Mouse (Mus musculus) limb, embryonic 10.5 days (tissue): Measurements from ENCODE around the gene Aagab. TPM values are rescaled to one million over a fixed set of nuclear protein-coding genes. Genes with fewer than 3 reads are reported as not detected.
A peak's percentile ranks its signal among the peaks of the same experiment; 100 is the strongest.

Experiments used
- DNase-seq: peaks from one replicate; pipeline ENCODE4 v3.0.0-alpha.2; 2017; ENCODE audit warnings: low spot score
- H3K27ac ChIP-seq: fragments of 300-500 bp; sonication (generic); 2 replicates; pipeline ENCODE4 v1.5.1; 2016; ENCODE audit warnings: mild to moderate bottlenecking
- H3K27me3 ChIP-seq: fragments of 300-500 bp; sonication (generic); 2 replicates; pipeline ENCODE4 v1.6.1; 2016; ENCODE audit warnings: low read depth, mild to moderate bottlenecking; ENCODE audit not compliant: poor library complexity, severe bottlenecking
- H3K36me3 ChIP-seq: fragments of 300-500 bp; sonication (generic); 2 replicates; pipeline ENCODE4 v1.6.1; 2016; ENCODE audit warnings: mild to moderate bottlenecking, moderate library complexity
- H3K4me1 ChIP-seq: fragments of 300-500 bp; sonication (generic); 2 replicates; pipeline ENCODE4 v1.6.1; 2016
- H3K4me3 ChIP-seq: fragments of 300-500 bp; sonication (generic); 2 replicates; pipeline ENCODE4 v1.5.1; 2016; ENCODE audit warnings: mild to moderate bottlenecking, moderate library complexity
- H3K9me3 ChIP-seq: fragments of 300-500 bp; sonication (generic); replicated peaks from 2 replicates; pipeline ENCODE4 v1.6.1; 2016; ENCODE audit warnings: mild to moderate bottlenecking
- WGBS: fragments of 180-500 bp; shearing (Covaris S2); methylation state at CpG from one replicate; pipeline ENCODE4 v1.1.7; 2016; 5-methylcytosine and 5-hydroxymethylcytosine counted together
- polyA plus RNA-seq: library from polyadenylated mRNA; unstranded; fragments of >200 nt; fragmentation: Nextera tagmentation; extraction: Ambion mirVana; gene quantifications from 2 replicates; pipeline ENCODE4 v1.2.1, GENCODE M21; 2016

The Aagab gene
- polyA plus RNA-seq, 1 experiment from 2014 or later: 36.8 TPM

DNA sequence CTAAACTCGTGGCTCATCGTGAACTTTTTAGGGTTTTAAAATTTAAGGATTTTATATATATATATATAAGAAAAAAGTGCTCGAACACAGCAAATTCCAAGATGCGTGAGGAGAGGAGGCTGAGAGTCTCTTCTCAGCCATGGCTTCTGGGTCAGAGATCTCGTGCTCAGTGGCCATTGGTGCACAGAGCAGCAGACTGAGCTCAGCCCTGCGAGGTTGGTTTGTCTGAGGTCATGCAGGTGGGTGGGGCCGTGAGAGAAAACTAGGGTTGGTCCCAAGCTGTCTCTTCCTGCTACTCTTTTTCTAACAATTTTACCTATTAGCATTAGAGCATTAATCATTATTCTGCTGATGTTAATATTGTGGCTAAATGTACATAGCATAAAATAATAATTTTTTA, 30.9 kb downstream of the Aagab start:
- 91% methylated on average over 7 of the region's 7 CpGs for WGBS
- H3K36me3 ChIP-seq: peaks cover 75% of the 10 kb centered on the region
- no peaks in the 10 kb centered on the region for H3K27me3 ChIP-seq
- no peak overlapping the region for H3K4me3 ChIP-seq
- H3K27ac ChIP-seq: no peak overlapping the region
- no peaks in the 10 kb centered on the region for H3K9me3 ChIP-seq
- no peak for DNase-seq
- H3K4me1 ChIP-seq: no peaks in the 10 kb centered on the region

DNA sequence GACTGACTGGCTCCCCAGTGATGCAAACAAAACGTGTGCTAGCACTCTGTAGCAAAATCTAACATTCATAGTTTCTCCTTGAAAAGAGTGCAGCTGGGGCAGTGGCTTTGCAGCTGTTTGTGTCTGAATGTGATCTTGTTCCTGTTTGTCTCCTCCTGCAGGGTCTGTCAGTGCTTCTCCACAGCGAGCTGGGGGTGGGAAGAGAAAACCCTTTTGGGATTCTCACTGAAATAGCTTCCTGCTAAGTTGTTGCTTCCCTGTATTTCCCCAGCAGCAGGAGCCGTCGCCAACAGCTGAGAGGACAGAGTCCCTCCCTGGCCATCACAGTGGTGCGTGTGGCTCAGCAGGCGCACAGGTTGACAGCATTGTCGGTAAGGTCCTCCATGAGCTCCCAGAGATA, 33.7 kb downstream of the Aagab start:
- Histone ChIP-seq H3K9me3 (no peaks in the 10 kb centered on the region), H3K27ac (no peak overlapping the region), H3K4me1 (no peaks in the 10 kb centered on the region), H3K4me3 (no peak overlapping the region), H3K36me3 (peaks cover 74% of the 10 kb centered on the region), H3K27me3 (no peaks in the 10 kb centered on the region)
- DNase-seq: no peak
- 85% methylated on average over 7 of the region's 7 CpGs for WGBS

DNA sequence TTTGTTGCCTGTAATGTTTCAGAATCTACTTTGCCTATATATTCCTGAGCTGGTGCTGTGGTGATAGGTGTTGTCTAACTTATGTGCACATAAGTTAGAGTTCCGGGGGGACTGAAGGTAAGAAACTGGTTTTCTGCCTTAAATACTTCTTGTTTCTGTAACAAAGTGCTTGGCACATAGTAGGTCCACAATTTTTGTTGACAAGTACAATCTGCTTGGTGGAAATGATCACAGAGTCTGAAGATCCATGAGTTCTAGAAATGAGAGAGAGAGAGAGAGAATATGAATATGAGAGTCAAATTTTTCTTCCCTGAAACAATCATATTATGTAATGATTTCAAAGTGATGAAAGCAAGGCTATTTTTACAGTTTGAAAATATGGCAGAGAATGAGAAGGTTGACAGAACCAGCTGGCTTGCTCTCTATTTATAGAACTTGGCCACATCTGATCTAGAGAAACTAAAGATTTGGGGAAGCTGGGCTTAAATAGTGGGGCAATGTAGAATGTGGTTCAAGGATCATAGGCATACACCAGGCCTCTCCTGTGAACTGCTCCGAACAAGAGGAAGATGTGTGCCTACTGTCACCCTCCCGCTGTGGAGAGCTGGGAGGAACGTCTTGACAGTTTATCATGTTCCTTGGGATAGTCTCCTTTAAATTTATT, 39.7 kb downstream of the Aagab start:
- no peaks in the 10 kb centered on the region for H3K27me3 ChIP-seq
- no peak overlapping the region for H3K4me3 ChIP-seq
- no peak for DNase-seq
- no peaks in the 10 kb centered on the region for H3K9me3 ChIP-seq
- WGBS: 95% methylated on average over 4 of the region's 4 CpGs
- no peak overlapping the region for H3K27ac ChIP-seq
- no peaks in the 10 kb centered on the region for H3K4me1 ChIP-seq
- peaks cover 87% of the 10 kb centered on the region for H3K36me3 ChIP-seq

DNA sequence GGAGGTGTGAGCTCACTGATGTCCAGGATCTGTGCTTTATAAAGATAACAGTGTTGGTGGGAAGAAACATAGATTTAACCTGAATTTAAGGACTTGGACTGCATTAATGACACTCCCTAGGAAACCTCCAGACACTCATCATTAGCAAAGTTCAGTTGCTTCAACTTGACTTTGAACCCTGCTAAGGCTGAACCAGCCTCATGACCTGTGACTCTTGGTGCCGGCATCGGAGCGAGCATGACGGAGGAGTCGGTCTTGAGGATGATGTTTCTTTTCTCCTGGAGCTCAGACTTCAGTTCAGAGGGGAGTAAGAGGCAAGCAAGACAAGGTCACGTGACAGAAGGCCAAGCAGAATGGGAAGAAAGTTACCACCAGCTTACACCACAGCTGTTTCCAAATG, 41.6 kb downstream of the Aagab start:
- H3K4me3 ChIP-seq: no peak overlapping the region
- WGBS: 94% methylated on average over 6 of the region's 6 CpGs
- no peaks in the 10 kb centered on the region for H3K9me3 ChIP-seq
- no peaks in the 10 kb centered on the region for H3K4me1 ChIP-seq
- H3K27me3 ChIP-seq: no peaks in the 10 kb centered on the region
- H3K36me3 ChIP-seq: peaks cover 87% of the 10 kb centered on the region
- H3K27ac ChIP-seq: no peak overlapping the region
- DNase-seq: no peak

DNA sequence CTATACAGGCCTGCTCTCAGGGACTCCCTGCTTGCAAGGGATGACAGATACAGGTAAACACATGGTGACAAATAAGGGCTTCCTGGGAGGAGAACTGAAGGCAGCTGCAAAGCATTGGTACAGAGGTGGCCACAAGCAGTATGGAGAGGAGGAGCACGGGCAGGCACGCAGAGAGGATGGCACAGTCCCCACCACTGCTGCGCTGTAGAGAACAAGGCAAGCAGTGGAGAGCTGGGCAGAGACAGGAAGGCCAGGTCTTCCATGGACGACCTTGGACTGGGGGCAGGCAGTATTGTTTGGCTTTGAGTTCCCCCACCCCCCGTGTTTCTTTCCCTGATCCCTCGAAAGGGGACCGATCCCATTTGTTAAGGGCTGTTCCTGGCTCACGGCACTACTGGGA, 42.6 kb downstream of the Aagab start:
- WGBS: 88% methylated on average over 8 of the region's 8 CpGs
- H3K27me3 ChIP-seq: no peaks in the 10 kb centered on the region
- H3K4me1 ChIP-seq: no peaks in the 10 kb centered on the region
- DNase-seq: no peak
- no peak overlapping the region for H3K4me3 ChIP-seq
- H3K36me3 ChIP-seq: peaks cover 88% of the 10 kb centered on the region
- no peak overlapping the region for H3K27ac ChIP-seq
- H3K9me3 ChIP-seq: no peaks in the 10 kb centered on the region

DNA sequence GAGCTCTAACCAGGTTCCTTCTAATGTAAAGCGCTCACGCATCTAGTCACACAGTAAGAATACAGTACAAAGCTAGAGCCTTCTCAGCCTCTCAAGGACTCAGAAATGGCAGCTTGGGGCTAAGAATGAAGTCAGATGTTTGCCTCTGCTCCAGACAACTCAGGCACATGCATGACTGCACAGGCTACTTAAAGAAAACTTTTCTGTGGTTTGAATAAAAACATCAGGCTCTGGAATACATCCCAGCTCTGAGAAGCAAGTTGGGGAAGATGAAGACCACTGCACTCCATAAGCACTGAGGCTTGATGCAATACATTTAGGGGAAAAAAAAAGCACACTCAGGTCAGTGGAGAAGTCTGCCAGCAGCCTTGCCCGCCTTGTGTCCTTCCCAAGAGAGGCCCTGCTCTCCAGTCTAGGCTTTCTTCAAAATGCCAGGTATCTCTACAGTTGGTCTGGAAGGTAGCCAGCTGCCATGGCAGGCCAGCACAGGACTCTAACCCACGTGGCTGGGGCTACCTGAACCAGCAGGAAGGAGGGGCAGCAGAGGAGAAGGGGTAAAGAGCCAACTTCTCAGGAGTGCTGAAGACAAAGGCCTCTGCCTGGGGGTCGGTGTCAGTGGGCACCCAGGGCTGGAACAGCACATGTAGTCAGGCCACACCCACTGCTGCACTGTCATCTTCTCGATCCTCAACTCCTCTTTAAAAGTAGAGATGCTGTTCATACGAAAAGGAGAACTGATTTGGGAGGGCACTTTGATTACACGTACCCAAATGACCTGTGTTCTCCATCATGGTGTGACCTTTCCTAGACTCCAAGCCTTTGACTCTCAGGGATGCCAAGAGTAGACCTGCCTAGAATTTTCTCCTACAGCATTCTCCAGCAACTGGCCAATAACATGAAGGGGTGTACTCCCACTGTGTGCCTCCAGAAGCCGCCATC, 45.4 kb downstream of the Aagab start:
- Histone ChIP-seq H3K27me3 (no peaks in the 10 kb centered on the region), H3K36me3 (peaks cover 94% of the 10 kb centered on the region), H3K4me3 (no peak overlapping the region), H3K9me3 (no peaks in the 10 kb centered on the region), H3K4me1 (no peaks in the 10 kb centered on the region), H3K27ac (no peak overlapping the region)
- WGBS: 82% methylated on average over 9 of the region's 9 CpGs
- DNase-seq: no peak

DNA sequence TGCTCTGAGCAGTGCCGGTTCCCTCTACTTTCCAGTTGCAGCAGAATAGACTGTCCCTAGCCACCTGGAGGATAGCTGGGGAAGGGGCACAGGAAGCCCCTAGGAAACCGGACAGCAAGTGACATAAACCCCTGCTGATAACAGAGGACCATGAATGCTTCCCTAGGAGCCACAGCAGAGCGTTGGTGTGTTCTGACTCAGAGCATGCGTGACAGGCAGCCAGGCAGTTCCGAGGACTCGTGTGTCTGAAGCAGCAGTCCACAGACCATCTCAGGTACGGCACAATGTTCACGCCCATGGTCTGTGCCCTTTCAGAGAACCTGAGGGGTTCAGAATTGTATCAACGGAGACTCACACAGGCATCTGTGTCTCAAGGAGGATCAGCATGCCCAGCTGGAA, 46.1 kb downstream of the Aagab start:
- no peaks in the 10 kb centered on the region for H3K4me1 ChIP-seq
- no peak overlapping the region for H3K4me3 ChIP-seq
- WGBS: 90% methylated on average over 9 of the region's 9 CpGs
- no peaks in the 10 kb centered on the region for H3K9me3 ChIP-seq
- H3K27me3 ChIP-seq: no peaks in the 10 kb centered on the region
- DNase-seq: no peak
- H3K27ac ChIP-seq: no peak overlapping the region
- H3K36me3 ChIP-seq: peaks cover 94% of the 10 kb centered on the region

DNA sequence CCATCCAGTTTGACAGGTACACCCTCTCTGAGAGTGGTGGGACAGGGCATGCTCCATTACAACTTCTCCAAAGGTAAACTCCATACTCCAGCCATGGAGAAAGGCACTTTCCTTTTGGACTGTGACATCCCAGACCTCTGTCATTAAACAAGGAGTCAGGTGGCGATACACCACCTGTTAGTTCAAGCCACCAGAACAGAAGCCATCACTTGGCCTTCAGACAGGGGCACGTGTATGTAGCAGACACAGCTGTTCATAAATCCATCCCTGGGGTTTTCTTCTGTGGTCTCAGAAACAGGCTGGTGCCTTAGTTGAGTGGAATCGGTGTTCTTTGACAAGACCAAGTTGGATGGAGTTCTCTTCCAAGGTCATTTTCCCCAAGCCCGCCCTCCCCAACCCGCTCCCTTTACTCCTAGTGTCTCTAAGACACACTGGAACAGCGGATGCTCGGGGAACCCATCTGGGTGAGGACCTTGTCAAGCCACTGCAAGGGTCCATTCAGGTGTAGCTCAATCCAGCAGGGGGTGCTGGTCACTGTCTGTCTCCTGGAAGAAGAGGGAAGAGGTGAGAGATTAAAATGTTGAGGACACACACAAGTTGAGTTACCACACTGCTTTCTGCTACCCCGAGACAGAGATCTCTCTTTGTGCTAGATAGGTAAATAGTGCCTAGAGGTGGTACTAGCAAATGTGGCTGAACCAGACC, 47.5 kb downstream of the Aagab start:
- H3K4me3 ChIP-seq: no peak overlapping the region
- H3K4me1 ChIP-seq: no peaks in the 10 kb centered on the region
- H3K36me3 ChIP-seq: peaks cover 99% of the 10 kb centered on the region
- no peaks in the 10 kb centered on the region for H3K27me3 ChIP-seq
- no peak for DNase-seq
- H3K9me3 ChIP-seq: no peaks in the 10 kb centered on the region
- H3K27ac ChIP-seq: no peak overlapping the region
- WGBS: 85% methylated on average over 8 of the region's 8 CpGs

DNA sequence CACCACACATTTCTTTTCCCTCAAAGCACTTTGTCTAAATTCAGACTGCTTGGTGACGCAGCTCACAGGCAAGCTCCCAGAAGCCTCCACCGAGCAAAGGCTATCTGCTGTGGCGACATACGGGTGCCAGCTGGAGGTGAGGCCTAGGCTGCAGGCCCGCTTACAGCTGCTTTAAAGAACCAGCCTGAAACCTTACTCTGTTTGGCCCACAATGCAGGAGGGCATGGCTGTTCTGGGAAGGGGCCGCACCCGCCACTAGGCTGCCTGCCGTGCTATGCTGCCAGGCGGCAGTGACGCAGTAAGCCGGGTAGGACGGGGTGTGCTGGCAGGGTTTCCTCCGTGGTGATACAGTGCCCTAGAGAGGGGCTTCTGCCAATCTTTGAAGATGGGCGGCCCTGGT, 48.4 kb downstream of the Aagab start:
- WGBS: 94% methylated on average over 14 of the region's 14 CpGs
- Histone ChIP-seq H3K27me3 (no peaks in the 10 kb centered on the region), H3K9me3 (no peaks in the 10 kb centered on the region), H3K27ac (0 out of 2 replicates have a peak overlapping the region, but pooled peaks have one; percentile 3), H3K4me1 (no peaks in the 10 kb centered on the region), H3K36me3 (peaks cover 99% of the 10 kb centered on the region), H3K4me3 (no peak overlapping the region)
- DNase-seq: no peak

DNA sequence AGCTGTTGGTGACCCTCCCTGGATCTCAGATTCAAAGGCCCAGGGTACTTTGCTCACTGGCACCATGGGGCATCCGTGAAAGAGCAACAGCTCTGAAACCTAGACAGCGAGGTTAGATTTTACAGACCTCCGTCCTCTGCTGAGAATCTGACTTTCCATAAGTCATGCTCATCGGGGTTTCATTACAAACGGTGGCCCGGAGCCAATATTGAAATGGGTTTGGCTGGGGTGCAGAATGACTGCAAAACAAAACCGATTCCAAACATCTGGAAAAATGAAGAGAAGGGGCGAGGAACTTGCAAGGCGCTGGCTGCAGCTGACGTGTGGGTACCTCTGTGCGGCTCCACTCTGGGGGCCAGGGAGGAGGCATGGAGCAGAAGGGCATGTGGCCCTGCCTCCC, 49.1 kb downstream of the Aagab start:
- no peak for DNase-seq
- Histone ChIP-seq H3K4me3 (no peak overlapping the region), H3K27me3 (no peaks in the 10 kb centered on the region), H3K27ac (no peak overlapping the region), H3K36me3 (peaks cover 99% of the 10 kb centered on the region), H3K4me1 (no peaks in the 10 kb centered on the region), H3K9me3 (no peaks in the 10 kb centered on the region)
- 90% methylated on average over 11 of the region's 11 CpGs for WGBS

DNA sequence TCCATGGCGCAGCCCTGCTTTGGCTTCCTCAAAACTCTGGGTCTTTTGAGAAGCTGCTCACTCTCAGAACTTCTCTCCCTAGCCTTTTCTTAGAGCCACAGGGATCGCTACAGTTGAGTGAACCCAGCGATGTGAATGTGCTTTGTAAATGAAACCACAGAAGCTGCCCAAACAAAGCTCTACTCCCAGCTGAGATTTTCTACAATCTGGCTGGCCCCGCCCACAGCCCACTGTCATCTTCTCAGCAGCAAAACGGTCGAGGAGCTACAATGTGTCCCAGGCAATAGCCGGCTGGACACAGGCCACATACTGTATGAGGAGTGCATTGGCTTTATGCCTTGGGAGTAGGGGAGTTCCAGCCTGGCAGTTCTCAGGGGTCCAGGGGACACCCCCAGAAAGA, 51.2 kb downstream of the Aagab start:
- no peak overlapping the region for H3K27ac ChIP-seq

DNA sequence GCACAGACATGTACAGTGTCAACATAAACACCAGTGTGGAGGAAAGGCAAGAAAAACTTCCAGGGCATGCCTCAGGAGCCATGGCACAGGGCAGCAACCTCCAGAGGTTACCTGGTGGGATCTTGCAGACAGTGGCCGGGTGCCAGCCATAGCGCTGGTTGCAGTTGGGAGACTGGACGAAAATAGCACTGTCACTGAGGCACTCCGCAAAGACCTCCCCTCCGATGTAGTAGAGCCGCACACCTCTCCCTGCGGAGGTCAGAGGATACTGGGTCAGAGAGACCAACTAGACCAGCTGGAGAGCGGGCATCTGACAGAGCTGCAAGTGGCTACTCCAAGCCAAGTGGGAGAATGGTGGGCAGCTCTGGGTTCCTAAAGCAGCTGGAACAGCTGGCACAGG, 52.1 kb downstream of the Aagab start:
- H3K27me3 ChIP-seq: no peaks in the 10 kb centered on the region
- no peak overlapping the region for H3K27ac ChIP-seq
- H3K4me3 ChIP-seq: no peak overlapping the region
- DNase-seq: no peak
- 96% methylated on average over 8 of the region's 8 CpGs for WGBS
- H3K9me3 ChIP-seq: no peaks in the 10 kb centered on the region
- H3K36me3 ChIP-seq: peaks cover 95% of the 10 kb centered on the region
- H3K4me1 ChIP-seq: no peaks in the 10 kb centered on the region

More for the DNA sequence above, 51.2 kb downstream of the Aagab start:
- H3K4me3 ChIP-seq: no peak overlapping the region
- no peaks in the 10 kb centered on the region for H3K4me1 ChIP-seq
- peaks cover 95% of the 10 kb centered on the region for H3K36me3 ChIP-seq
- WGBS: 76% methylated on average over 7 of the region's 7 CpGs
- H3K9me3 ChIP-seq: no peaks in the 10 kb centered on the region
- no peak for DNase-seq
- no peaks in the 10 kb centered on the region for H3K27me3 ChIP-seq

DNA sequence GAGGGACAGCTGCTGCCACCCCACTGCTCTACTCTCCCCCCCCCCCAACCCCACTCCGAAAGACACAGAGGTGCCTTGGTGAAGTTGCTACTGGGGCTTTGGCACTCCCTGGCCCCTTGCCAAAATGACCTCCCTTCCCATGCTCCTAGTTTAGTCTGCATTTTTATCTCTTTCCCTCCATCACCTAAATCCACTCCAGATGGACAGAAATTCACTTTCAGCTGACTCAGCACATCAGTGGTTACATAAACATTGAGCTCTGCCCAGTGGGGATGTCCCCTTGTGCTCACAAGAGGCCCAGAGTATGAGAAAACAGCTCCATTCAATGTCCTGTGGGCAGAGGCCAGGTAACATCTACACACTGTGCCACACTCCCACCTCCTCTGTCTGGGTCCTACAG, 52.6 kb downstream of the Aagab start:
- peaks cover 95% of the 10 kb centered on the region for H3K36me3 ChIP-seq

More for the DNA sequence above, 52.6 kb downstream of the Aagab start:
- Histone ChIP-seq H3K27ac (no peak overlapping the region), H3K4me3 (no peak overlapping the region), H3K4me1 (no peaks in the 10 kb centered on the region), H3K9me3 (no peaks in the 10 kb centered on the region), H3K27me3 (no peaks in the 10 kb centered on the region)
- DNase-seq: no peak
- 93% methylated on average over 1 of the region's 1 CpGs for WGBS
